Mouse (Mus musculus) activated CD4-positive, CD25-positive, alpha-beta regulatory T cell (primary cell): ENCODE results near the gene Strip2. TPM values are rescaled to one million over a fixed set of nuclear protein-coding genes. Genes with fewer than 3 reads are reported as not detected.

Experiments
- polyA plus RNA-seq, 2 experiments: library from polyadenylated mRNA; unstranded; fragments of 100-300 nt; shearing (Covaris generic); gene quantifications; one replicate each; pipeline ENCODE4 v1.2.1; 2017

Strip2 gene
- polyA plus RNA-seq, result under 1 TPM; 0.09 to 0.33 TPM

DNA sequence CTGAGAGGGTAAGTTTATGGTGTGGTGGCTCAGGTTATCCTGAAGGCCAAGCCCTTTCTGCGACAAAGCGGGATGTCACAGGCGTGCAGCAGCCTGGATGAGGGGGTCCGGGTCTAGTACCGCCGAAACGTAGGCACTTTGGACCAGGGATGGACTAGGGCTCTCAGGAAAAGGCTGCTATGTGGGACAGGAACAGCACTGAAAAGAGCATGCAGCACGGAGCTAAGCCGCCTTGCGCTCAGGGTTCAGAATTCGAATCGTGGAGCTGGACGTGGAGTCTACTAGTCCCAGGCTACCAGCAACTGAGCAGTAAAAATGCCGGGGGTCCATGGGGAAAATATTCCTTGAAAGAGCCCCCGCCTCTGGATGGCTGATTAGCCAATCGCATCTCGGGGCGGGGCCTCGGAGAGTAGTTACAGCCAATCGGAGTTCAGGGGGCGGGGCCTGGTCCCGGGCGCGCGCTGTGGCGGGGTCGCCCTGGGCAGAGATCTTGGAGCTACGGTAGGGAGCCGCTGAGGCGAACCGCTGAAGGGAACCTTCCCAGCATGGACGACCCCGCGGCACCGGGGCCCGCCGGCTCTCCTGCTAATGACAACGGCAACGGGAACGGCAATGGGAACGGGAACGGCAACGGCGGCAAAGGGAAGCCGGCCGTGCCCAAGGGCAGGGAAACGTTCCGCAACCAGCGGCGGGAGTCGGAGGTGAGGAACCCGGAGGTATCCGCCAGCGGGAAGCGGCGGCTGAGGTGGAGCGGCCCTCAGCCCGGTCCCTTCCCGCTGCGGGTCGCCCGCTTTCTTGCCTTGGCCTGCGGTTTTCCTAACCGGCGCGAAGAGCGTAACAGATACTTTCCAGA lies at the start of gene Strip2:
Strip2 (plus strand) TSS at position 483 of the 853 bp plus-strand sequence.

Other genes starting within 250 kb of the Strip2 start
- gene Tspan33, start 222.8 kb upstream of the Strip2 start, polyA plus RNA-seq, result 1 to 10 TPM; 1.2 TPM
- 1 to 10 TPM in 1 of 2 experiments, under 1 TPM in 1; 0.43 to 4.1 TPM for gene Smo, start 181.5 kb upstream of the Strip2 start, polyA plus RNA-seq
- gene Ahcyl2, start 149.0 kb upstream of the Strip2 start, polyA plus RNA-seq, result 100 to 1,000 TPM; 143 to 176 TPM
- gene Nrf1, start 131.0 kb downstream of the Strip2 start, polyA plus RNA-seq, result 10 to 100 TPM; 68.0 to 72.1 TPM